Mouse (Mus musculus) left cerebral cortex, postnatal 25 days (tissue): Measurements from ENCODE around the gene Adam22. TPM values are rescaled to one million over a fixed set of nuclear protein-coding genes. Genes with fewer than 3 reads are reported as not detected.

Source experiments
- DNase-seq, 2 experiments: peaks; one replicate each; pipeline ENCODE4 v3.0.0; 2022; ENCODE audit warnings: low spot score in 2 of 2, mixed read lengths in 1 of 2
- intact Hi-C: fragments of 180-260 bp; cut with DNase I; formaldehyde crosslinking; loops from one replicate; pipeline ENCODE4 v1.15.1; 2025
- total RNA-seq, 2 experiments: library from RNA; stranded (reverse); gene quantifications; 2 replicates each; pipeline ENCODE4 v1.2.3; 2021

Gene Adam22
- total RNA-seq = 100 to 1,000 TPM; 212 to 216 TPM

GRCm38 (mm10) chr5:8367614-8368327 lies at the start of gene Adam22:
TSS of gene Adam22 (minus strand) at chr5:8368160.
- intact Hi-C loops = loop anchor here (2.0 to 5.0 kb wide), 3 partner anchors 55 to 205 kb away; partner anchors contain the start of genes Dbf4 and Slc25a40
- DNase-seq = peak; percentile 92 to 98

- intact Hi-C loops = no loop called here
- DNase-seq = no peak
Observed at GRCm38 (mm10) chr5:8417443-8417842, 49.5 kb upstream of the Adam22 start.

GRCm38 (mm10) chr5:8416683-8417413 lies 48.9 kb upstream of the Adam22 start:
- DNase-seq = no peak
- intact Hi-C loops = no loop called here

GRCm38 (mm10) chr5:8408746-8409145 lies 40.8 kb upstream of the Adam22 start:
- intact Hi-C loops = no loop called here
- DNase-seq = no peak

GRCm38 (mm10) chr5:8397587-8398249 lies 29.8 kb upstream of the Adam22 start:
- intact Hi-C loops = no loop called here
- peak in 1 of 2 experiments; percentile 65 for DNase-seq

GRCm38 (mm10) chr5:8393891-8394583 lies 26.1 kb upstream of the Adam22 start:
- no peak for DNase-seq
- intact Hi-C loops = no loop called here

- no peak for DNase-seq
- intact Hi-C loops = no loop called here
Observed at GRCm38 (mm10) chr5:8374297-8374906, 6.4 kb upstream of the Adam22 start.

- intact Hi-C loops = no loop called here
- DNase-seq = no peak
Observed at GRCm38 (mm10) chr5:8373415-8373814, 5.5 kb upstream of the Adam22 start.

- intact Hi-C loops = loop anchor here (2.0 to 5.0 kb wide), 3 partner anchors 54 to 206 kb away; partner anchors contain the start of genes Dbf4 and Slc25a40
- DNase-seq = no peak
Observed at GRCm38 (mm10) chr5:8368781-8369180, 821 bp upstream of the Adam22 start.

- DNase-seq = no peak
- intact Hi-C loops = loop anchor here (2.0 to 5.0 kb wide), 3 partner anchors 54 to 206 kb away; partner anchors contain the start of genes Dbf4 and Slc25a40
Observed at GRCm38 (mm10) chr5:8368328-8368692, 350 bp upstream of the Adam22 start.

GRCm38 (mm10) chr5:8366771-8367613 lies 968 bp downstream of the Adam22 start:
- DNase-seq = peak; percentile 61 to 68
- intact Hi-C loops = loop anchor here (5.0 kb wide), 2 partner anchors 55 to 205 kb away; no protein-coding TSS in a partner anchor

GRCm38 (mm10) chr5:8362361-8362760 lies 5.6 kb downstream of the Adam22 start:
- DNase-seq = peak in 1 of 2 experiments; percentile 31
- intact Hi-C loops = no loop called here

- intact Hi-C loops = no loop called here
- DNase-seq = no peak
Observed at GRCm38 (mm10) chr5:8357677-8358076, 10.3 kb downstream of the Adam22 start.

GRCm38 (mm10) chr5:8356885-8357651 lies 10.9 kb downstream of the Adam22 start:
- intact Hi-C loops = no loop called here
- DNase-seq = no peak

- no peak for DNase-seq
- intact Hi-C loops = no loop called here
Observed at GRCm38 (mm10) chr5:8356326-8356725, 11.6 kb downstream of the Adam22 start.

- no peak for DNase-seq
- intact Hi-C loops = no loop called here
Observed at GRCm38 (mm10) chr5:8349557-8349956, 18.4 kb downstream of the Adam22 start.

- DNase-seq = no peak
- intact Hi-C loops = no loop called here
Observed at GRCm38 (mm10) chr5:8346329-8346728, 21.6 kb downstream of the Adam22 start.

GRCm38 (mm10) chr5:8343296-8343695 lies 24.7 kb downstream of the Adam22 start:
- intact Hi-C loops = no loop called here

More at GRCm38 (mm10) chr5:8343296-8343695, 24.7 kb downstream of the Adam22 start:
- no peak for DNase-seq
